Mouse (Mus musculus) naive thymus-derived CD4-positive, alpha-beta T cell, adult 2 months (primary cell): ENCODE data around the gene Krt80.

Source experiments
- DNase-seq: peaks from one replicate; pipeline ENCODE4 v3.0.0-alpha.2; 2011; ENCODE audit warnings: low read depth

Krt80 gene

GRCm38 (mm10) chr15:101316913-101317813 lies 52.8 kb downstream of the Krt80 start:
- no peak for DNase-seq

GRCm38 (mm10) chr15:101316279-101316912 lies 53.6 kb downstream of the Krt80 start:
- DNase-seq, result peak; percentile 24

- peak; percentile 93 for DNase-seq
Observed at GRCm38 (mm10) chr15:101315832-101316231, 54.1 kb downstream of the Krt80 start.

- DNase-seq, result no peak
Observed at GRCm38 (mm10) chr15:101315378-101315777, 54.6 kb downstream of the Krt80 start.

GRCm38 (mm10) chr15:101312006-101312405 lies 58.0 kb downstream of the Krt80 start:
- no peak for DNase-seq

- DNase-seq, result no peak
Observed at GRCm38 (mm10) chr15:101311087-101311770, 58.7 kb downstream of the Krt80 start.

GRCm38 (mm10) chr15:101309493-101309892 lies 60.5 kb downstream of the Krt80 start:
- no peak for DNase-seq

GRCm38 (mm10) chr15:101308440-101309348 lies 61.3 kb downstream of the Krt80 start:
- no peak for DNase-seq

GRCm38 (mm10) chr15:101306459-101306858 lies 63.5 kb downstream of the Krt80 start:
- no peak for DNase-seq

- no peak for DNase-seq
Observed at GRCm38 (mm10) chr15:101303830-101304229, 66.1 kb downstream of the Krt80 start.

- no peak for DNase-seq
Observed at GRCm38 (mm10) chr15:101302201-101302600, 67.8 kb downstream of the Krt80 start.

GRCm38 (mm10) chr15:101300128-101300527 lies 69.8 kb downstream of the Krt80 start:
- no peak for DNase-seq

- no peak for DNase-seq
Observed at GRCm38 (mm10) chr15:101299480-101299960, 70.4 kb downstream of the Krt80 start.

- no peak for DNase-seq
Observed at GRCm38 (mm10) chr15:101298550-101298949, 71.4 kb downstream of the Krt80 start.

GRCm38 (mm10) chr15:101297988-101298387 lies 72.0 kb downstream of the Krt80 start:
- no peak for DNase-seq
